9 mouse cellular contexts compared by ENCODE assay signal in genomic region chr4:134082460-134082859, GRCm38 (mm10). TPM values are rescaled to one million over a fixed set of nuclear protein-coding genes. Genes with fewer than 3 reads are reported as not detected.
A peak's percentile ranks its signal among the peaks of the same experiment; 100 is the strongest.
DNase-seq lines count a peak whose midpoint lies in the region; ATAC-seq and TF ChIP-seq lines count a peak whose summit lies in the region.
"Had no signal": no experiment of that assay in that cellular context is flagged by ENCODE, and none has a peak within 500 bp of the region (broad histone marks: within the 10 kb centered on the region; RNA-seq: fewer than 3 reads in every experiment).

No protein-coding gene starts in this region.

- no peak for DNase-seq in heart, embryonic 10.5 days (ENCODE audit: low spot score)
- no peak for DNase-seq in heart, postnatal 4 days
- DNase-seq in testis, postnatal 10 days (ENCODE audit: low spot score) = no peak
- no peak for DNase-seq in limb, embryonic 14.5 days (ENCODE audit: low spot score)
- DNase-seq in gastrocnemius, postnatal 10 days = no peak
- DNase-seq in embryo, embryonic 10 days (ENCODE audit: low spot score) = no peak

- no peaks in the 10 kb centered on the region for H3K36me3 ChIP-seq in heart, embryonic 10.5 days
- no peaks in the 10 kb centered on the region for H3K36me3 ChIP-seq in testis, adult 2 months (ENCODE audit: control insufficient read depth, insufficient read depth, low read length)
- no peaks in the 10 kb centered on the region for H3K36me3 ChIP-seq in limb, embryonic 14.5 days (ENCODE audit: control insufficient read depth, insufficient read depth, low read length)
- no peaks in the 10 kb centered on the region for H3K36me3 ChIP-seq in stomach, embryonic 16.5 days (ENCODE audit: control insufficient read depth, insufficient read depth, low read length)

- TF ChIP-seq POLR2A in testis, adult 2 months (IDR thresholded peaks at IDR 0.05; ENCODE audit: control insufficient read depth, low read depth, low read length) = no peak
- TF ChIP-seq POLR2A in limb, embryonic 14.5 days (IDR thresholded peaks at IDR 0.05; ENCODE audit: borderline replicate concordance, extremely low read depth, insufficient read depth, insufficient read length) = no peak

- H3K27me3 ChIP-seq in heart, embryonic 10.5 days (ENCODE audit: insufficient read depth, poor library complexity, severe bottlenecking) = peaks cover 31% of the 10 kb centered on the region
- H3K27me3 ChIP-seq in testis, adult 2 months (ENCODE audit: control insufficient read depth, insufficient read depth, low read length) = no peaks in the 10 kb centered on the region; the same call in 1 of the 2 replicates
- H3K27me3 ChIP-seq in limb, embryonic 14.5 days (ENCODE audit: control insufficient read depth, insufficient read depth, low read length) = 0 out of 2 replicates have a peak, but pooled peaks cover 9% of the 10 kb centered on the region
- no peaks in the 10 kb centered on the region for H3K27me3 ChIP-seq in stomach, embryonic 16.5 days (ENCODE audit: control insufficient read depth, insufficient read depth, low read length)

- 24% methylated on average over 7 of the region's 7 CpGs for WGBS in heart, embryonic 10.5 days
- WGBS in limb, embryonic 14.5 days = 11% methylated on average over 7 of the region's 7 CpGs
- WGBS in stomach, embryonic 16.5 days = 7% methylated on average over 7 of the region's 7 CpGs

- no peak for TF ChIP-seq CTCF in testis, adult 2 months (IDR thresholded peaks at IDR 0.05; ENCODE audit: control insufficient read depth, insufficient read depth, insufficient replicate concordance, low read depth, low read length)

- peak overlapping the region; percentile 67 for H3K4me3 ChIP-seq in heart, embryonic 10.5 days
- peak overlapping the region; percentile 81 for H3K4me3 ChIP-seq in testis, adult 2 months (ENCODE audit: control insufficient read depth, low read depth, low read length)
- peak overlapping the region; percentile 42 for H3K4me3 ChIP-seq in limb, embryonic 14.5 days (replicated peaks; ENCODE audit: low read length)
- H3K4me3 ChIP-seq in stomach, embryonic 16.5 days (replicated peaks; ENCODE audit: low read length) = peak overlapping the region; percentile 37

- H3K27ac ChIP-seq in heart, embryonic 10.5 days = 0 out of 2 replicates have a peak overlapping the region, but pooled peaks have one; percentile 5
- no peak overlapping the region for H3K27ac ChIP-seq in testis, adult 2 months (ENCODE audit: control insufficient read depth, insufficient read depth, low read depth, low read length)
- H3K27ac ChIP-seq in limb, embryonic 14.5 days (replicated peaks; ENCODE audit: low read depth, low read length) = no peak overlapping the region
- no peak overlapping the region for H3K27ac ChIP-seq in stomach, embryonic 16.5 days (ENCODE audit: low read length)

- ATAC-seq in limb, embryonic 14.5 days (ENCODE audit: low FRiP score, low read depth) = no peak
- no peak for ATAC-seq in stomach, embryonic 16.5 days (ENCODE audit: insufficient read depth, low FRiP score)

- peaks cover 22% of the 10 kb centered on the region for H3K4me1 ChIP-seq in heart, embryonic 10.5 days
- peaks cover 7% of the 10 kb centered on the region for H3K4me1 ChIP-seq in testis, adult 2 months (ENCODE audit: control insufficient read depth, insufficient read depth, low read length)
- H3K4me1 ChIP-seq in limb, embryonic 14.5 days (ENCODE audit: control insufficient read depth, insufficient read depth, low read length) = peaks cover 5% of the 10 kb centered on the region; the same call in 1 of the 2 replicates
- H3K4me1 ChIP-seq in stomach, embryonic 16.5 days (ENCODE audit: control insufficient read depth, insufficient read depth, low read length) = peaks cover 4% of the 10 kb centered on the region

- H3K9me3 ChIP-seq in heart, embryonic 10.5 days = no peaks in the 10 kb centered on the region
- H3K9me3 ChIP-seq in limb, embryonic 14.5 days (ENCODE audit: control insufficient read depth, low read length) = no peaks in the 10 kb centered on the region
- H3K9me3 ChIP-seq in stomach, embryonic 16.5 days (replicated peaks; ENCODE audit: control insufficient read depth, low read length) = no peaks in the 10 kb centered on the region

- peak overlapping the region; percentile 81 for H3K4me2 ChIP-seq in limb, embryonic 14.5 days (replicated peaks; ENCODE audit: low read depth, low read length, severe bottlenecking)
- peak overlapping the region; percentile 76 for H3K4me2 ChIP-seq in stomach, embryonic 16.5 days (ENCODE audit: low read depth, low read length)

- H3K9ac ChIP-seq in limb, embryonic 14.5 days (ENCODE audit: low read depth, low read length, severe bottlenecking) = no peak overlapping the region
- peak overlapping the region; percentile 29; the same call in 1 of the 2 replicates for H3K9ac ChIP-seq in stomach, embryonic 16.5 days (ENCODE audit: low read length)

RNA-seq across cellular contexts. Expression of gene Cd52, which starts 12.4 kb away (rescaled TPM):
- 1.7 and 4.2 TPM in 2 replicates for polyA plus RNA-seq in heart, embryonic 10.5 days (2016; fragmentation: Nextera tagmentation; extraction: Ambion mirVana)
- total RNA-seq in heart, postnatal 4 days (2021) = 1 to 10 TPM; 4.3 to 5.6 TPM
- polyA plus RNA-seq in testis, adult 2 months (2012; rRNA removed) = 2.0 and 660 TPM in 2 replicates
- polyA plus RNA-seq in limb, embryonic 14.5 days (2012; rRNA removed) = 9.0 and 10.3 TPM in 2 replicates
- polyA plus RNA-seq in limb, embryonic 14.5 days (2014; fragmentation: Nextera tagmentation; extraction: Ambion mirVana) = 15.5 and 18.1 TPM in 2 replicates
- 25.8 and 44.2 TPM in 2 replicates for polyA plus RNA-seq in stomach, embryonic 16.5 days (2015; fragmentation: Nextera tagmentation; extraction: Ambion mirVana)
- 1 to 10 TPM in 1 of 2 experiments, under 1 TPM in 1; 0.70 to 2.1 TPM for total RNA-seq in gastrocnemius, postnatal 10 days (2021)

RNA-seq across cellular contexts. Expression of gene Ubxn11, which starts 19.9 kb away (rescaled TPM):
- polyA plus RNA-seq in heart, embryonic 10.5 days (2016; fragmentation: Nextera tagmentation; extraction: Ambion mirVana) = 2.6 and 2.9 TPM in 2 replicates
- total RNA-seq in heart, postnatal 4 days (2021) = 1 to 10 TPM; 1.2 to 2.0 TPM
- polyA plus RNA-seq in testis, adult 2 months (2012; rRNA removed) = 457 and 483 TPM in 2 replicates
- polyA plus RNA-seq in limb, embryonic 14.5 days (2012; rRNA removed) = 21.9 and 24.1 TPM in 2 replicates
- polyA plus RNA-seq in limb, embryonic 14.5 days (2014; fragmentation: Nextera tagmentation; extraction: Ambion mirVana) = 7.6 and 12.0 TPM in 2 replicates
- polyA plus RNA-seq in stomach, embryonic 16.5 days (2015; fragmentation: Nextera tagmentation; extraction: Ambion mirVana) = 6.4 and 7.0 TPM in 2 replicates
- total RNA-seq in gastrocnemius, postnatal 10 days (2021) = 1 to 10 TPM in 1 of 2 experiments, under 1 TPM in 1; 0.73 to 1.7 TPM

RNA-seq across cellular contexts. Expression of gene Crybg2, which starts 21.8 kb away (rescaled TPM):
- 0.78 and 2.7 TPM in 2 replicates for polyA plus RNA-seq in heart, embryonic 10.5 days (2016; fragmentation: Nextera tagmentation; extraction: Ambion mirVana)
- total RNA-seq in heart, postnatal 4 days (2021) = not detected
- 2.3 and 2.4 TPM in 2 replicates for polyA plus RNA-seq in testis, adult 2 months (2012; rRNA removed)
- polyA plus RNA-seq in limb, embryonic 14.5 days (2012; rRNA removed) = 8.2 and 11.3 TPM in 2 replicates
- polyA plus RNA-seq in limb, embryonic 14.5 days (2014; fragmentation: Nextera tagmentation; extraction: Ambion mirVana) = 12.3 and 12.4 TPM in 2 replicates
- 19.3 and 26.8 TPM in 2 replicates for polyA plus RNA-seq in stomach, embryonic 16.5 days (2015; fragmentation: Nextera tagmentation; extraction: Ambion mirVana)
- total RNA-seq in gastrocnemius, postnatal 10 days (2021) = not detected

RNA-seq across cellular contexts. Expression of gene Zfp683, which starts 28.8 kb away (rescaled TPM):
- not detected in 2 replicates for polyA plus RNA-seq in heart, embryonic 10.5 days (2016; fragmentation: Nextera tagmentation; extraction: Ambion mirVana)
- not detected for total RNA-seq in heart, postnatal 4 days (2021)
- 0.11 TPM in 2 replicates for polyA plus RNA-seq in testis, adult 2 months (2012; rRNA removed)
- 0.04 and 0.08 TPM in 2 replicates for polyA plus RNA-seq in limb, embryonic 14.5 days (2012; rRNA removed)
- not detected in 2 replicates for polyA plus RNA-seq in limb, embryonic 14.5 days (2014; fragmentation: Nextera tagmentation; extraction: Ambion mirVana)
- polyA plus RNA-seq in stomach, embryonic 16.5 days (2015; fragmentation: Nextera tagmentation; extraction: Ambion mirVana) = not detected in 2 replicates
- total RNA-seq in gastrocnemius, postnatal 10 days (2021) = not detected
- total RNA-seq: adrenal gland, postnatal 4 days had no signal

RNA-seq across cellular contexts. Expression of gene Sh3bgrl3, which starts 46.1 kb away (rescaled TPM):
- 188 and 243 TPM in 2 replicates for polyA plus RNA-seq in heart, embryonic 10.5 days (2016; fragmentation: Nextera tagmentation; extraction: Ambion mirVana)
- 10 to 100 TPM; 70.4 to 72.6 TPM for total RNA-seq in heart, postnatal 4 days (2021)
- 85.6 and 157 TPM in 2 replicates for polyA plus RNA-seq in testis, adult 2 months (2012; rRNA removed)
- polyA plus RNA-seq in limb, embryonic 14.5 days (2012; rRNA removed) = 325 and 365 TPM in 2 replicates
- 532 and 538 TPM in 2 replicates for polyA plus RNA-seq in limb, embryonic 14.5 days (2014; fragmentation: Nextera tagmentation; extraction: Ambion mirVana)
- 397 and 438 TPM in 2 replicates for polyA plus RNA-seq in stomach, embryonic 16.5 days (2015; fragmentation: Nextera tagmentation; extraction: Ambion mirVana)
- 10 to 100 TPM; 44.9 to 59.6 TPM for total RNA-seq in gastrocnemius, postnatal 10 days (2021)

Comparison
In these comparisons a context has a peak if more than half of its experiments do, and no peak if none do; other contexts are left out.
1. RNA of gene Ubxn11, which starts 19.9 kb away (polyA plus RNA-seq): 457 to 483 TPM in testis, adult 2 months; 7.6 to 24.1 TPM in limb, embryonic 14.5 days, 6.4 to 7.0 TPM in stomach, embryonic 16.5 days and 2.6 to 2.9 TPM in heart, embryonic 10.5 days; every median in the first group is over 10 times any median in the second.
2. Peak in every context shown above with its lines, with median percentiles within 50 percentile points of each other: H3K4me3 ChIP-seq.